Mouse (Mus musculus): ENCODE measurements around the gene Rasgrf1. TPM values are rescaled to one million over a fixed set of nuclear protein-coding genes. Genes with fewer than 3 reads are reported as not detected.

Rasgrf1 gene
- total and polyA plus RNA-seq, 2 experiments from 2014 or later: 28.3 to 53.4 TPM

DNA sequence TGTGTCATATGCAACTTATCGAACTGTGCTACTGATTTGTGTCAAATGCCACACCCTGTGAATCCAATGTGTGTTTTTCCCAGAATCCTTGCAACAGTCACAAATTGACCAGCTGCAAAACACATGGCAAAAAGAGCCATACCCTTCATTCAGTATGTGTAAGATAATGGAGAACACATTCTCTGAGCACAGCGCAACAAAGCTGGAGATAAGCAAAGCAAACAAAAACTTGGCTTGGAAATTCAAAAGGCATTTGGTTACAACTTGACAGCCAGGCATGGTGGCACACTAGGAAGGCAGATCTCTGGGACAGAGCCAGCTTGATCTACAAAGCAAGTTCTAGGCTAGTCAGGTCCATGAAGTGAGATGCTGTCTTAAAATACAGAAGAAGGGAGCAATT, 6.9 kb upstream of the Rasgrf1 start:
- 63% methylated on average over 2 of the region's 2 CpGs for WGBS
- no peak for TF ChIP-seq CTCF (IDR thresholded peaks at IDR 0.05; ENCODE audit: low read depth)
- H3K27me3 ChIP-seq (ENCODE audit: insufficient read depth, low read length): 0 out of 2 replicates have a peak, but pooled peaks cover 11% of the 10 kb centered on the region
- no peak overlapping the region for H3K27ac ChIP-seq
- H3K4me2 ChIP-seq (ENCODE audit: low read depth, low read length): no peak overlapping the region
- DNase-seq (ENCODE audit: low spot score) (no peak), ATAC-seq (no peak)
- no peaks in the 10 kb centered on the region for H3K9me3 ChIP-seq (ENCODE audit: low read length)
- no peak overlapping the region for H3K9ac ChIP-seq (replicated peaks; ENCODE audit: low read length)
- H3K4me3 ChIP-seq (ENCODE audit: low read length): no peak overlapping the region
- no peaks in the 10 kb centered on the region for H3K4me1 ChIP-seq (ENCODE audit: insufficient read depth, low read length)
- H3K36me3 ChIP-seq (ENCODE audit: insufficient read depth, low read length): no peaks in the 10 kb centered on the region

DNA sequence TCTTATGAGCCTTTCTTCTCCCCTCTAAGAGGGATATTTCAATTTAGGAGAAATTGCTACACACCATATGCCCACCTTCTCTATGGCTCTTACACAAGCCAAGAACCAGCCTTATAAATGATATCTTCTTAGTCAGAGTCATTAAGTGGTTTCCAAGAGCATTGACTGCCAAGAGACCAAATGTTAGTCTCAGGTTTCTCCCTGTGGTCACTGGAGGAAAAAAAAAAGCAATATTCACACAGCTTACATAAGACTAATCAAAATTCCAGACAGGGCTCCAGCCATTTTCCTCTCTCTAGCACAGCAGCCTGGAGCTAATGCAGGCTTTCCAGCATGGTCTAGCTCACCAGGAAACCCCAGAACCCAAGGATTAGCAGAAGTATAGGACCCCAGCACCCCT, 3.1 kb upstream of the Rasgrf1 start:
- Histone ChIP-seq H3K4me3 (ENCODE audit: low read length) (no peak overlapping the region), H3K4me1 (ENCODE audit: insufficient read depth, low read length) (no peaks in the 10 kb centered on the region; the same call in none of the 2 replicates), H3K27me3 (ENCODE audit: insufficient read depth, low read length) (peaks cover 31% of the 10 kb centered on the region; the same call in 1 of the 2 replicates), H3K36me3 (ENCODE audit: insufficient read depth, low read length) (no peaks in the 10 kb centered on the region), H3K4me2 (ENCODE audit: low read depth, low read length) (no peak overlapping the region), H3K27ac (no peak overlapping the region), H3K9me3 (ENCODE audit: low read length) (no peaks in the 10 kb centered on the region), H3K9ac (replicated peaks; ENCODE audit: low read length) (no peak overlapping the region)
- DNase-seq (ENCODE audit: low spot score) (no peak), ATAC-seq (no peak)
- no peak for TF ChIP-seq CTCF (IDR thresholded peaks at IDR 0.05; ENCODE audit: low read depth)

DNA sequence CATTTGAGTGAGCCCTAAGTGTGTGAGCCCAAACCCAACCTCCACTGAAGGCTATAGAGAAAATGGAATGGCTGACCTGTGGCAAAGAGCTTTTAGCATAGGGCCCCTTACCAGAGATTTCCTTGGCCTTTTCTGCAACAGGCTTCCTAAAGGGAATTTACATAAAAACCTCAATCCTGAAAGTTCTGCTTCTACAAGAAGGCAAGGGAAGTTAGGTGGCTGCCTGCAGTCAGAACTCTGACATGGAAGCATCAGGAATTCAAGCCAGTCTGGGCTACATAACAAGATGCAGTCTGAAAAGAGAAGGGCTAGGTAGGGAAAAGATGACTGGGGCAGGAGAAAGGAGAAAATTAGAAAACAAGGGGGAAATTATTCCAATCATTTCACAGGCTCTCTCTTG, 1.8 kb upstream of the Rasgrf1 start:
- peak overlapping the region; percentile 68 for H3K4me2 ChIP-seq (ENCODE audit: low read depth, low read length)
- no peaks in the 10 kb centered on the region for H3K36me3 ChIP-seq (ENCODE audit: insufficient read depth, low read length)
- peaks cover 36% of the 10 kb centered on the region for H3K27me3 ChIP-seq (ENCODE audit: insufficient read depth, low read length)
- H3K9me3 ChIP-seq (ENCODE audit: low read length): no peaks in the 10 kb centered on the region
- H3K27ac ChIP-seq: no peak overlapping the region
- H3K4me1 ChIP-seq (ENCODE audit: insufficient read depth, low read length): no peaks in the 10 kb centered on the region; the same call in none of the 2 replicates
- DNase-seq (ENCODE audit: low spot score) (no peak), ATAC-seq (no peak)
- peak overlapping the region; percentile 43; the same call in 1 of the 2 replicates for H3K4me3 ChIP-seq (ENCODE audit: low read length)
- H3K9ac ChIP-seq (replicated peaks; ENCODE audit: low read length): no peak overlapping the region
- TF ChIP-seq CTCF (IDR thresholded peaks at IDR 0.05; ENCODE audit: low read depth): no peak

GRCm38 (mm10) chr9:89908601-89909000, 1.1 kb upstream of the Rasgrf1 start:
- no peak for TF ChIP-seq CTCF (IDR thresholded peaks at IDR 0.05; ENCODE audit: low read depth)
- Histone ChIP-seq H3K27me3 (ENCODE audit: insufficient read depth, low read length) (peaks cover 36% of the 10 kb centered on the region), H3K9ac (replicated peaks; ENCODE audit: low read length) (peak overlapping the region; percentile 43), H3K9me3 (ENCODE audit: low read length) (no peaks in the 10 kb centered on the region), H3K27ac (peak overlapping the region; percentile 51; the same call in 1 of the 2 replicates), H3K4me3 (ENCODE audit: low read length) (peak overlapping the region; percentile 43), H3K36me3 (ENCODE audit: insufficient read depth, low read length) (no peaks in the 10 kb centered on the region), H3K4me1 (ENCODE audit: insufficient read depth, low read length) (no peaks in the 10 kb centered on the region; the same call in none of the 2 replicates), H3K4me2 (ENCODE audit: low read depth, low read length) (peak overlapping the region; percentile 68)
- DNase-seq (ENCODE audit: low spot score) (peak; percentile 69), ATAC-seq (peak; percentile 10)
- WGBS: 1% methylated on average over 33 of the region's 33 CpGs

DNA sequence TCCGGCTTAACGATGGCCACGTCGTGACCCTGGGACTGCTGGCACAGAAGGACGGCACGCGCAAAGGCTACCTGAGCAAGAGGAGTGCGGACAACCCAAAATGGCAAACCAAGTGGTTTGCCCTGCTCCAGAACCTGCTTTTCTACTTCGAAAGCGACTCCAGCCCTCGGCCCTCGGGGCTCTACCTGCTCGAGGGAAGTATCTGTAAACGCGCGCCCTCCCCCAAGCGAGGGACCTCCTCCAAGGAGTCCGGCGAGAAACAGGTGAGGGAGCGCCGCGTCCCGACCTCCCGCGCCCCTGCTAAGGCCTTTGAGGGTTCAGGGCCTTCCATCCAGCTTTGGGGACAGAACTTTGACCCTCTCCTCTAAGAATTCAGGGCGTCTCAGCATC, 298 bp downstream of the Rasgrf1 start:
- H3K27me3 ChIP-seq (ENCODE audit: insufficient read depth, low read length): peaks cover 36% of the 10 kb centered on the region
- no peaks in the 10 kb centered on the region for H3K36me3 ChIP-seq (ENCODE audit: insufficient read depth, low read length)
- peak overlapping the region; percentile 43 for H3K9ac ChIP-seq (replicated peaks; ENCODE audit: low read length)
- TF ChIP-seq CTCF (IDR thresholded peaks at IDR 0.05; ENCODE audit: low read depth): no peak
- H3K4me2 ChIP-seq (ENCODE audit: low read depth, low read length): peak overlapping the region; percentile 68
- peak overlapping the region; percentile 43 for H3K4me3 ChIP-seq (ENCODE audit: low read length)
- ATAC-seq (peak; percentile 7; the same call in 1 of the 2 replicates), DNase-seq (ENCODE audit: low spot score) (no peak)
- peak overlapping the region; percentile 32; the same call in 1 of the 2 replicates for H3K27ac ChIP-seq
- no peaks in the 10 kb centered on the region; the same call in none of the 2 replicates for H3K4me1 ChIP-seq (ENCODE audit: insufficient read depth, low read length)
- no peaks in the 10 kb centered on the region for H3K9me3 ChIP-seq (ENCODE audit: low read length)
- 2% methylated on average over 26 of the region's 26 CpGs for WGBS

GRCm38 (mm10) chr9:89910741-89911444, 1.2 kb downstream of the Rasgrf1 start:
- TF ChIP-seq CTCF (IDR thresholded peaks at IDR 0.05; ENCODE audit: low read depth): no peak
- H3K27me3 ChIP-seq (ENCODE audit: insufficient read depth, low read length): peaks cover 36% of the 10 kb centered on the region
- H3K4me1 ChIP-seq (ENCODE audit: insufficient read depth, low read length): no peaks in the 10 kb centered on the region; the same call in none of the 2 replicates
- no peaks in the 10 kb centered on the region for H3K36me3 ChIP-seq (ENCODE audit: insufficient read depth, low read length)
- H3K27ac ChIP-seq: 0 out of 2 replicates have a peak overlapping the region, but pooled peaks have one; percentile 26
- peak overlapping the region; percentile 43 for H3K4me3 ChIP-seq (ENCODE audit: low read length)
- peak; percentile 49 for DNase-seq (ENCODE audit: low spot score)
- ATAC-seq: peak; percentile 25; the same call in 1 of the 2 replicates
- H3K9me3 ChIP-seq (ENCODE audit: low read length): no peaks in the 10 kb centered on the region
- H3K4me2 ChIP-seq (ENCODE audit: low read depth, low read length): peak overlapping the region; percentile 68
- peak overlapping the region; percentile 43 for H3K9ac ChIP-seq (replicated peaks; ENCODE audit: low read length)
- WGBS: 4% methylated on average over 34 of the region's 34 CpGs
